Mouse (Mus musculus) hindbrain, embryonic 10.5 days (tissue): ENCODE results near the gene Rraga. TPM values are rescaled to one million over a fixed set of nuclear protein-coding genes. Genes with fewer than 3 reads are reported as not detected.
"Not testable (repeated sequence)": the region's sequence is repeated elsewhere in the genome, so short reads cannot be mapped to it uniquely, and the experiment has no call there.

Experiments
- DNase-seq: peaks from one replicate; pipeline ENCODE4 v3.0.0-alpha.2; 2017; ENCODE audit warnings: low spot score
- H3K27ac ChIP-seq: fragments of 300-500 bp; sonication (generic); 2 replicates; pipeline ENCODE4 v1.5.1; 2016; ENCODE audit warnings: mild to moderate bottlenecking, moderate library complexity
- H3K27me3 ChIP-seq: fragments of 300-500 bp; sonication (generic); 2 replicates; pipeline ENCODE4 v1.6.1; 2016; ENCODE audit warnings: mild to moderate bottlenecking; ENCODE audit not compliant: poor library complexity, insufficient read depth, severe bottlenecking
- H3K36me3 ChIP-seq: fragments of 300-500 bp; sonication (generic); 2 replicates; pipeline ENCODE4 v1.6.1; 2016; ENCODE audit warnings: mild to moderate bottlenecking, moderate library complexity
- H3K4me1 ChIP-seq: fragments of 300-500 bp; sonication (generic); replicated peaks from 2 replicates; pipeline ENCODE4 v1.6.1; 2016; ENCODE audit warnings: mild to moderate bottlenecking
- H3K4me3 ChIP-seq: fragments of 300-500 bp; sonication (generic); 2 replicates; pipeline ENCODE4 v1.5.1; 2016; ENCODE audit warnings: mild to moderate bottlenecking, moderate library complexity
- H3K9me3 ChIP-seq: fragments of 300-500 bp; sonication (generic); 2 replicates; pipeline ENCODE4 v1.6.1; 2016; ENCODE audit warnings: mild to moderate bottlenecking, moderate library complexity
- WGBS: fragments of 180-500 bp; shearing (Covaris S2); methylation state at CpG from one replicate; pipeline ENCODE4 v1.1.7; 2016; 5-methylcytosine and 5-hydroxymethylcytosine counted together
- polyA plus RNA-seq: library from polyadenylated mRNA; unstranded; fragments of >200 nt; fragmentation: Nextera tagmentation; extraction: Ambion mirVana; gene quantifications from 2 replicates; pipeline ENCODE4 v1.2.1, GENCODE M21; 2016

Gene Rraga
- polyA plus RNA-seq, 1 experiment from 2014 or later = 73.6 TPM

GRCm38 (mm10) chr4:86620506-86620905, 45.0 kb downstream of the Rraga start:
- H3K9me3 ChIP-seq = no peaks in the 10 kb centered on the region
- 72% methylated on average over 2 of the region's 2 CpGs for WGBS
- no peak for DNase-seq
- H3K27me3 ChIP-seq = no peaks in the 10 kb centered on the region
- no peaks in the 10 kb centered on the region for H3K4me1 ChIP-seq
- H3K27ac ChIP-seq = no peak overlapping the region
- no peak overlapping the region for H3K4me3 ChIP-seq
- no peaks in the 10 kb centered on the region for H3K36me3 ChIP-seq

GRCm38 (mm10) chr4:86622116-86622515, 46.6 kb downstream of the Rraga start:
- no peak overlapping the region for H3K27ac ChIP-seq
- no peaks in the 10 kb centered on the region for H3K27me3 ChIP-seq
- H3K9me3 ChIP-seq = no peaks in the 10 kb centered on the region
- H3K4me1 ChIP-seq = no peaks in the 10 kb centered on the region
- WGBS = 79% methylated on average over 3 of the region's 3 CpGs
- no peaks in the 10 kb centered on the region for H3K36me3 ChIP-seq
- DNase-seq = no peak
- no peak overlapping the region for H3K4me3 ChIP-seq

DNA sequence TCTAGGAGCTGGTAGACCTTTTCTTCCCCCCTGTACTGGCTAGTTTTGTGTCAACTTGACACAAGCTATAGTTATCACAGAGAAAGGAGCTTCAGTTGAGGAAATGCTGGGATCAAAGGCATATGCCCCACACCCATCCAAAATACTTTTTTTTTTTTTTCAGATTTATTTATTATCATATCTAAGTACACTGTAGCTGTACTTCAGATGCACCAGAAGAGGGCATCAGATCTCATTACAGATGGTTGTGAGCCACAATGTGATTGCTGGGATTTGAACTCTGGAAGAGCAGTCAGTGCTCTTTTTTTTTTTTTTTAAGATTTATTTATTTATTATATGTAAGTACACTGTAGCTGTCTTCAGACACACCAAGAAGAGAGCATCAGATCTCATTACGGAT, 47.1 kb downstream of the Rraga start:
- DNase-seq, H3K4me3 ChIP-seq, H3K36me3 ChIP-seq, H3K9me3 ChIP-seq, H3K27me3 ChIP-seq, H3K4me1 ChIP-seq, H3K27ac ChIP-seq: not testable (repeated sequence)
- 82% methylated on average over 1 of the region's 1 CpGs for WGBS

DNA sequence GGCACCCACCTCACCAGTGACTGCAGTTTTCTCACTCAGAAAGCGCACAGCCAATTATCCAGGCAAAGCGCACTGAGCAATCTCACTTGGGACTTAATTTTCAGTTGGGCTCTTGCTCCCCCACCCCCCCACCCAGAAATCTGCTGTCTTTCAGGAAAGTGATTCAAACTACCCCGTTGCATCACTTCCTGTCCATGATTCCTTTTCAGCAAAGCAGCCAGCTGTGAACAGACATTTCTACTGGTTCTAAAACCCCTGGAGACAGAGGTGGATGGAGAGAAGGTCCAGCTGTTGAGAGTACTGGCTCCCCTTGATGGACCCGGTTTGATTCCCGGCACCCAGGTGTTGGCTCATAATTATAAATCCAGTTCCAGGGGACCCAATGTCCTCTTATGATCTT, 50.0 kb downstream of the Rraga start:
- Histone ChIP-seq H3K27ac (no peak overlapping the region), H3K9me3 (no peaks in the 10 kb centered on the region), H3K36me3 (no peaks in the 10 kb centered on the region), H3K27me3 (no peaks in the 10 kb centered on the region), H3K4me3 (no peak overlapping the region), H3K4me1 (no peaks in the 10 kb centered on the region)
- no peak for DNase-seq
- 88% methylated on average over 5 of the region's 5 CpGs for WGBS

DNA sequence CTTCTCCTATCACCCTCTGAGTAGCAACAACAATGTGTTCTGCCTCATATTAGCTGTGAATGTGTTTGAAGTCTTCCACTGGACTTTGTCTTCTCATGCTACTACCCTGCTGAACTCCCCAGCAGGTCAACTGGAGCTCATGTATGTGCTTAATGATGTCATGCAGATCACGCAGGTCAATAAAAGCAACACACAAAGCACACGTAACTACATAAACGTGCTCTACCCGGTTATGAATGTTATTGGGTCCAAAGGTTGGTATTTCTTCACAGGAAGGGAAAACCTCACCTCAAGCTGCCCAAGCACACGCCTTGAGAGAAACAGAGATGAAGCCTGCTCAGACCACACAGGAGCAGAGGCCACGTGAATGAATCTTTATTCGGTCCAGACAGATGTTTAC, 51.0 kb downstream of the Rraga start:
- not testable (repeated sequence) for H3K4me3 ChIP-seq, H3K27ac ChIP-seq, H3K27me3 ChIP-seq, H3K36me3 ChIP-seq, DNase-seq, H3K4me1 ChIP-seq, H3K9me3 ChIP-seq
- WGBS = 92% methylated on average over 7 of the region's 7 CpGs

Other genes starting within 250 kb of the Rraga start
- gene Saxo1, start 17.3 kb upstream of the Rraga start, polyA plus RNA-seq = not detected in 2 replicates
- 21.0 and 27.9 TPM in 2 replicates for gene Haus6, start 36.4 kb downstream of the Rraga start, polyA plus RNA-seq
- gene Plin2, start 94.4 kb downstream of the Rraga start, polyA plus RNA-seq = 84.7 and 88.9 TPM in 2 replicates
- gene Dennd4c, start 172.9 kb downstream of the Rraga start, polyA plus RNA-seq = 5.4 and 5.5 TPM in 2 replicates